Mouse (Mus musculus) midbrain, embryonic 12.5 days (tissue): ENCODE measurements around the gene Ptprh. TPM values are rescaled to one million over a fixed set of nuclear protein-coding genes. Genes with fewer than 3 reads are reported as not detected.

Experiments
- ATAC-seq: fragments of 200-750 bp; cut with Nextera tagmentation; 2 replicates; pipeline ENCODE4 v1.8.0; 2017; ENCODE audit warnings: low read depth, moderate TSS enrichment, moderate library complexity; ENCODE audit not compliant: low FRiP score
- H3K27ac ChIP-seq: fragments of 300-500 bp; sonication (generic); replicated peaks from 2 replicates; pipeline ENCODE4 v1.5.1; 2016; ENCODE audit warnings: mild to moderate bottlenecking
- H3K27me3 ChIP-seq: fragments of 300-500 bp; sonication (generic); 2 replicates; pipeline ENCODE4 v1.6.1; 2016; ENCODE audit warnings: mild to moderate bottlenecking
- H3K36me3 ChIP-seq: fragments of 300-500 bp; sonication (generic); 2 replicates; pipeline ENCODE4 v1.6.1; 2016
- H3K4me1 ChIP-seq: fragments of 300-500 bp; sonication (generic); 2 replicates; pipeline ENCODE4 v1.6.1; 2016
- H3K4me2 ChIP-seq: fragments of 300-500 bp; sonication (generic); replicated peaks from 2 replicates; pipeline ENCODE4 v1.6.1; 2016; ENCODE audit warnings: mild to moderate bottlenecking, moderate library complexity
- H3K4me3 ChIP-seq: fragments of 300-500 bp; sonication (generic); 2 replicates; pipeline ENCODE4 v1.5.1; 2016; ENCODE audit warnings: mild to moderate bottlenecking
- H3K9ac ChIP-seq: fragments of 300-500 bp; sonication (generic); replicated peaks from 2 replicates; pipeline ENCODE4 v1.6.1; 2016; ENCODE audit warnings: mild to moderate bottlenecking, moderate library complexity
- H3K9me3 ChIP-seq: fragments of 300-500 bp; sonication (generic); 2 replicates; pipeline ENCODE4 v1.6.1; 2016; ENCODE audit warnings: mild to moderate bottlenecking
- WGBS: fragments of 180-500 bp; shearing (Covaris S2); methylation state at CpG from one replicate; pipeline ENCODE4 v1.1.7; 2016; 5-methylcytosine and 5-hydroxymethylcytosine counted together
- polyA plus RNA-seq: library from polyadenylated mRNA; unstranded; fragments of >200 nt; fragmentation: Nextera tagmentation; extraction: Ambion mirVana; gene quantifications from 2 replicates; pipeline ENCODE4 v1.2.1, GENCODE M21; 2016

The Ptprh gene
- polyA plus RNA-seq, 1 experiment from 2014 or later: 0.14 TPM

DNA sequence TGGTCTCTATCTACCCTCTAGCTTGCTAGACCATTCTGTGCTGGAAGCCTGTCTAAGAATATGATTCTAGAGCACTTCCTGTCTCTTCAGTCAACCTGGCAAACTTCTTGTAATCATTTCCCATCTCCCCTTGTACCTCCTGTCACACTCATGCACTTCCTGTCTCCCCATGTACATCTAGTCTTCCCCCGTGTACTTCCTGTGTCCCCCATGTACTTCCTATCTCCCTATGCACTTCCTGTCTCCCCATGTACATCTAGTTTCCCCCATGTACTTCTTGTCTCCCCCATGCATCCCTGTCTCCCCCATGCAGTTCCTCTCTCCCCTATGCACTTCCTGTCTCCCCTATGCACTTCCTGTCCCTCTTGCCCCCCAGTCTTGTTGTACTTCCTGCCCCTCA lies 85.4 kb downstream of the Ptprh start:
- Histone ChIP-seq H3K36me3 (no peaks in the 10 kb centered on the region), H3K9ac (no peak overlapping the region), H3K27ac (no peak overlapping the region), H3K4me2 (no peak overlapping the region), H3K9me3 (no peaks in the 10 kb centered on the region), H3K4me3 (no peak overlapping the region), H3K27me3 (peaks cover 26% of the 10 kb centered on the region), H3K4me1 (peaks cover 26% of the 10 kb centered on the region)
- no peak for ATAC-seq
- 81% methylated on average over 1 of the region's 1 CpGs for WGBS

DNA sequence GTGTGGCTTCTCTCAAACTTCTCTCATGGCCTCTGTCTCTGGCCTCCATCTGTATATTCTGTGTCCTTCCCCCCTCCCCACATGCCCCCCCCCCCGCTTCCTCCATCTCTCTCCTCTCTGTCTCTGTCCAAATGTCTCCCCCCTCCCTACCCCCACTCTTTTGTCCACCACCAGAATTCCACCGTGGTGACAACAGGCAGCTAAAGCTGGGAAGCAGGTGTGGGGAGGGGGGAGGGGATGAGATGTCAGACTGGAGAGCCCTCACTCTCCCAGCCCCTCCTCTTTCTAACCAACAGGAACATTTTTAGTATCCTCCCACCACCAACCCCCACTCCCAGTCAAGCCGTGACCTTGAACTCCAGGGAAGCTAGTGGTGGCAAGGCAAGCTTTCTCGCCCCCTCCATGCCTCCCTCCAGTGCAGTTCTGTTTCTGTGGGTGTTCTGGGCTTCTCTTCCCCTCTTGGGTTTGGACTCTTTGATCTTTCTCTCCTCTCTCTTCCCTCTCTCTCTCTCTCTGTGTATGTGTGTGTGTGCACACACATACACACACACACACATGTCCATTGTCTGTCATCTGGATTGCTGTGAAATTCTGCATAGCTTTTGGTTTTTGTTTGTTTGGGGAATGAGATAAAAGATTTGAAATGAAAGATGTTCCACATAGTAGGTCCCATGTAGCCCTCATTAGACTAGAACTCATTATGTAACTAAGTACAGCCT lies 87.3 kb downstream of the Ptprh start, which contains the start of gene Tnnt1:
Gene Tnnt1, minus strand, starts transcription at position 51 of the 719 bp plus-strand sequence.
- Histone ChIP-seq H3K4me1 (peaks cover 25% of the 10 kb centered on the region), H3K9ac (no peak within 1 kb of the TSS), H3K9me3 (no peaks in the 10 kb centered on the region), H3K27me3 (peaks cover 16% of the 10 kb centered on the region), H3K27ac (peak within 1 kb of the TSS; percentile 32; the same call in 1 of the 2 replicates), H3K4me3 (no peak within 1 kb of the TSS), H3K36me3 (no peaks in the 10 kb centered on the region), H3K4me2 (no peak within 1 kb of the TSS)
- WGBS: 22% methylated on average over 3 of the region's 4 CpGs
- peak; percentile 67 for ATAC-seq

- H3K27ac ChIP-seq: no peak overlapping the region
- 57% methylated on average over 6 of the region's 6 CpGs for WGBS
These were observed 88.0 kb downstream of the Ptprh start for GRCm38 (mm10) chr7:4515853-4516252.

DNA sequence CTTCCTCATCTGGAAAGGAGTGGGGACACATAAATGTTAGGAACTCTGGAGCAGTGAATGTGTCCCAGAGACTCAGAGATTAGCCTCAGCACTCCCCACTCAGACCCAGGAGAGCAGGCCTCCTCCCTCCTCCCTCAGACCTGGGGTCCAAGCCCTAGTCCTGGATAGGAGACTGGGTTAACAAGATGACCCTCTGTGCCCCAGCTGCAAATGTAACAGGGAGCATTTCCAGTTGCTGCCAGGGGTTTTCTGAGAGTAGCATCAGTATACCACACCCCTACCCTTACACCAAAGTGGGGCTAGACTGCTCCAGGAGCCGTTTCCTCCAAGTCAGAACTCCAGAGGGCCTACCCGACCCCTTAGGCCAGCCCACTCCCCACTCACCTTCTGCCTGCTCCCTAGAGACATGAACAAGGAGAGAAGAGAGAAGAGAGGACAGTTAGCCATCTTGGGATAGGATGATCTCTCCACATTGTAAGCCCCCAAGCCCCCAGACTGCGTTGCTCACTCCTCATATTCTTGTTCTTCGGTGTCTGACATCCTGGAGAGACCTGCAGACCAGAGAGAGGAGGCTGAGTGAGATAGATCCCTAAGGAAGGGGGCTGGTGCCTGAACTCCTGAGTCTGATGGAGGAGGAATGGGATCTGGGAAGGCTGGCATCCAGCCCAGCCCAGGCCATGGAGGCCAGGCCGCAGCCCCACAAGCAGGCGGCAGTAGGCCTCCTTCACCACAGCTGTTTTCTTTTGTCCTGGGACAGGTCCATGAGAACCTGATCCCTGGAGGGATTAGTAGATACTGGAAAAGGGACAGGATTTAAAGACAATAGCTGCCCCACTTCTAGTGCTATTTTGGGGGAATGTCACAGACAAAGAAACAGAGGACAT lies 89.8 kb downstream of the Ptprh start:
- no peaks in the 10 kb centered on the region for H3K9me3 ChIP-seq
- peaks cover 24% of the 10 kb centered on the region for H3K4me1 ChIP-seq
- ATAC-seq: no peak
- 48% methylated on average over 6 of the region's 6 CpGs for WGBS
- no peak overlapping the region for H3K27ac ChIP-seq
- H3K36me3 ChIP-seq: no peaks in the 10 kb centered on the region
- no peak overlapping the region for H3K4me2 ChIP-seq
- peaks cover 4% of the 10 kb centered on the region; the same call in 1 of the 2 replicates for H3K27me3 ChIP-seq
- no peak overlapping the region for H3K4me3 ChIP-seq
- H3K9ac ChIP-seq: peak overlapping the region; percentile 6; the same call in 1 of the 2 replicates

More at GRCm38 (mm10) chr7:4515853-4516252, 88.0 kb downstream of the Ptprh start:
- Histone ChIP-seq H3K4me3 (no peak overlapping the region), H3K36me3 (no peaks in the 10 kb centered on the region), H3K9me3 (no peaks in the 10 kb centered on the region), H3K4me2 (no peak overlapping the region), H3K4me1 (peaks cover 19% of the 10 kb centered on the region), H3K9ac (no peak overlapping the region), H3K27me3 (peaks cover 12% of the 10 kb centered on the region)
- peak; percentile 21 for ATAC-seq

GRCm38 (mm10) chr7:4513236-4513635 lies 90.6 kb downstream of the Ptprh start:
- Histone ChIP-seq H3K4me1 (peaks cover 24% of the 10 kb centered on the region), H3K4me2 (no peak overlapping the region), H3K36me3 (no peaks in the 10 kb centered on the region), H3K27ac (no peak overlapping the region), H3K4me3 (no peak overlapping the region), H3K9ac (no peak overlapping the region), H3K27me3 (peaks cover 11% of the 10 kb centered on the region), H3K9me3 (no peaks in the 10 kb centered on the region)
- ATAC-seq: no peak
- 39% methylated on average over 13 of the region's 13 CpGs for WGBS

GRCm38 (mm10) chr7:4511489-4512224 lies 92.2 kb downstream of the Ptprh start:
- peaks cover 11% of the 10 kb centered on the region for H3K27me3 ChIP-seq
- peaks cover 23% of the 10 kb centered on the region for H3K4me1 ChIP-seq
- ATAC-seq: no peak

GRCm38 (mm10) chr7:4509863-4510608 lies 93.8 kb downstream of the Ptprh start:
- Histone ChIP-seq H3K4me3 (no peak overlapping the region), H3K4me2 (peak overlapping the region; percentile 20; the same call in 1 of the 2 replicates), H3K36me3 (no peaks in the 10 kb centered on the region), H3K9ac (no peak overlapping the region), H3K27ac (peak overlapping the region; percentile 21; the same call in 1 of the 2 replicates), H3K27me3 (peaks cover 11% of the 10 kb centered on the region), H3K9me3 (no peaks in the 10 kb centered on the region), H3K4me1 (peaks cover 12% of the 10 kb centered on the region)
- WGBS: 14% methylated on average over 24 of the region's 24 CpGs
- ATAC-seq: peak; percentile 89

More at GRCm38 (mm10) chr7:4511489-4512224, 92.2 kb downstream of the Ptprh start:
- Histone ChIP-seq H3K27ac (no peak overlapping the region), H3K4me3 (no peak overlapping the region), H3K9ac (no peak overlapping the region), H3K36me3 (no peaks in the 10 kb centered on the region), H3K9me3 (no peaks in the 10 kb centered on the region), H3K4me2 (no peak overlapping the region)
- WGBS: 84% methylated on average over 8 of the region's 8 CpGs

GRCm38 (mm10) chr7:4508739-4509116 lies 95.1 kb downstream of the Ptprh start:
- Histone ChIP-seq H3K9me3 (no peaks in the 10 kb centered on the region), H3K4me3 (no peak overlapping the region), H3K27ac (no peak overlapping the region), H3K9ac (no peak overlapping the region), H3K27me3 (peaks cover 14% of the 10 kb centered on the region), H3K4me2 (no peak overlapping the region), H3K36me3 (no peaks in the 10 kb centered on the region), H3K4me1 (0 out of 2 replicates have a peak, but pooled peaks cover 6% of the 10 kb centered on the region)
- no peak for ATAC-seq
- 90% methylated on average over 8 of the region's 8 CpGs for WGBS

DNA sequence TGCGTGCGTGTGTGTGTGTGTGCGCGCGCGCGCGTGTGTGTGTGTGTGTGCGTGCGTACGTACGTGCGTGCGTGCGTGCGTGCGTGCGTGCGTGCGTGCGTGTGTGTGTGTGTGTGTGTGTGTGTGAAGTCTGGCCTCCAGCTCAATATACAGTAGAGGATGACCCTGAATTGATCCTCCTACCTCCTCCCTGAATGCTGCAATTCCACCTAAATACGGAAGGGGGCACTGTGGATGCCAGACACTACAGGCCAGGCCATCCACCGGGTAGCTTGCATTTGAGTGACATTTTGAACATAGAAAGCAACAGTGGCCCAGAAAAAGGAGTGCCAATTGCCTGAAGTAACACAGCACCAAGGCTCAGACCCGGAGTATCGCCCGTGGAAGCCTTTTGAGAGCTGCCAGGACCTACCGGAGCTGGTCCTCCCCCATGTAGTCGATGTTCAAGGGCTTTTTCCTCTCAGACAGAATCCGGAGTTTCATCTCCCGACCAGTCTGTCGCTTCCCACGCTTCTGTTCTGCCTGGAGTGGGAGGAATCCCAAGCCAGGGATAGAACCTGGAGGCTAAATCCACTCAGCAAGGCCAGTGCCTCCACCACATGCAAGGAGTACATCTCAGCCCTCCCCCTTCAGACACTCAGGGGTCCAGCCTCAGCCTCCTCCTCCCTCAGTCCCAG lies 95.6 kb downstream of the Ptprh start:
- peaks cover 14% of the 10 kb centered on the region for H3K27me3 ChIP-seq
- H3K36me3 ChIP-seq: no peaks in the 10 kb centered on the region
- H3K4me1 ChIP-seq: 0 out of 2 replicates have a peak, but pooled peaks cover 6% of the 10 kb centered on the region
- H3K4me2 ChIP-seq: no peak overlapping the region
- H3K9me3 ChIP-seq: no peaks in the 10 kb centered on the region
- H3K9ac ChIP-seq: no peak overlapping the region
- no peak overlapping the region for H3K4me3 ChIP-seq
- WGBS: 73% methylated on average over 32 of the region's 32 CpGs
- ATAC-seq: no peak
- H3K27ac ChIP-seq: no peak overlapping the region

- ATAC-seq: no peak
- no peaks in the 10 kb centered on the region for H3K9me3 ChIP-seq
- no peaks in the 10 kb centered on the region for H3K36me3 ChIP-seq
- no peak overlapping the region for H3K9ac ChIP-seq
- H3K4me1 ChIP-seq: 0 out of 2 replicates have a peak, but pooled peaks cover 6% of the 10 kb centered on the region
- WGBS: 100% methylated on average over 2 of the region's 4 CpGs
- no peak overlapping the region for H3K27ac ChIP-seq
- H3K27me3 ChIP-seq: peaks cover 14% of the 10 kb centered on the region
- no peak overlapping the region for H3K4me3 ChIP-seq
- H3K4me2 ChIP-seq: no peak overlapping the region
These were observed 96.6 kb downstream of the Ptprh start for GRCm38 (mm10) chr7:4507220-4507619.
